Mouse (Mus musculus) right cerebral cortex, postnatal 4 days (tissue): ENCODE results near the gene Adgrf1.

Source experiments
- DNase-seq: peaks from one replicate; pipeline ENCODE4 v3.0.0-alpha.2; 2022

Gene Adgrf1

DNA sequence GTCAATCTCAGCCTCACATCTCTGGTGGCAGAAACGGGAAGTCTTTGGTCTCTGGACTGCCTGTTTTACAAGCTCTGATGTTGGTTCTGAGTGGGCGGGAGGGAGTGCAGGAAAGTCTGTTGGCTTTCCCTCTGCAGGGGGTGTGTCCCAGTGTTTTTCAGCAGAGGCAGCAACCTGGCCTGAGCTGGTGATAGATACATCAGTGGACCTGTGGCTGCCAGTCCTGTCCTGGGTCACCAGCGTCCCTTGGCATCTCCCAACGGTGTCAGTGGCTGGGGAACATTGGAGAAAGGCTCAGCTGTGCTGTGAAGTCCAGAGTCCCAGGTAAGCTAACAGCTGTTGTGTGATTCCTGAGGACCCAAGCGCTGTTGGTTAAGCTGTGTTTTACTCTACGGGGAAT is at the start of gene Adgrf1:
Adgrf1 (plus strand) TSS at position 169 of the 400 bp plus-strand sequence.
- DNase-seq, result no peak

DNA sequence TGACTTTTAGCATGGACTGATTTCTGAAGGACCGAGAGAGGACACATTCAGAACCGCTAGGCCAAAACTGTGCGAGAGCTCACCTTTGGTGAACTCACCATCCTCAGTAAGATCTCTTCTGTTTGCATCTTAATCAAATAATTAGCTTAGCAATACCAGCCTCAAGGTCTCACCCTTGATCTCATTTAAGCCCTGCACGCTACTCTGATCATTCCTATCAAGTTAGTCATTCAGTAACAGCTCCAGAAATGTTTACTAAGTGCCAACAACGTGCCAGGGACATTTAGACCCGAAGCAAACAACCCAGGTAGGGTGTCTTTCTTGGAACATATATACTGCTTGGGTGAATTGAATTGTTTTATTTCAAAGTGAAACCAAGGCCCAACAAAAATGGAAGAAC is 44.0 kb upstream of the Adgrf1 start:
- DNase-seq, result no peak

DNA sequence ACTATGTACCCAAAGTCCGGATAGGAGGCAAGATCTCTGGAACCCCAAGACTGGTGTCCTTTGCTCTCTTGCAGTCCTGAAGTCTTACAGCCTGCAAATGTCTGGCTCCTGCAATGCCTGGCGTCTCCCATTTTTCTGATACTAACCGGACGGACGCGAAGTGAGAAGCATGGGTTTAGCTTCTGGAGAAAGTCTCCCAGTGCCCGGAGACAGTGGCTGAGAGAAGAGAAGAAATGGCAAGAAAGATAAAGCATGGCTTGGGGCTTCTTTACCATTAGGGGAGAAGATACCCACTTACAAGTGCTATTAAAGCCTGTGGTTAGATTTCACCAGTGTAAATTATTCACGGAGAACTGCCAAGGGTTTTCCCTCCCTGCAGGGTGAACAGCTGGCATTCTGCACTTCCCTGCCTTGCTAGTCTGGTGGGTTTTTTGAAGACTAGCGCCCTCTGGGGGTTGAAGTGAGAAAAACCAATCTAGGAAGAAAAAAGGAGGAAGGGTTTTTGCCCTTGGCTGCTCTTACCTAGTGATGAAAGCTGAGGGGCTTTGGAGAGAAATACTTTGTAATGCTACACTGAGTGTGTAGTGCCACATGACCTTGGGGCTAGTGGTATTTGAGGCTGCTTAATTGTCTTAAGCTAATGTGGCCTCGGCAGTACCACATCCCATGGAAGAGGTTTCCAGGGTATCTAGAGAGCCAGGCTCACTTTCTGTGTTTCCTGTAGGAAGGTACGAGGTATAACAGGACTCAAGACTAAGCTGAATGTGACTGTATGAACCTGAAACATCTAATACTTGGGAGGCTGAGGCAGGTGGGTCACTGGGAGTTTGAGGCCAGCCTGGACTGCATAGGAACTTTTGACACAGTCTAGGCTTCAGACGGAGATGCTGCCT is 40.3 kb upstream of the Adgrf1 start:
- peak; percentile 65 for DNase-seq

DNA sequence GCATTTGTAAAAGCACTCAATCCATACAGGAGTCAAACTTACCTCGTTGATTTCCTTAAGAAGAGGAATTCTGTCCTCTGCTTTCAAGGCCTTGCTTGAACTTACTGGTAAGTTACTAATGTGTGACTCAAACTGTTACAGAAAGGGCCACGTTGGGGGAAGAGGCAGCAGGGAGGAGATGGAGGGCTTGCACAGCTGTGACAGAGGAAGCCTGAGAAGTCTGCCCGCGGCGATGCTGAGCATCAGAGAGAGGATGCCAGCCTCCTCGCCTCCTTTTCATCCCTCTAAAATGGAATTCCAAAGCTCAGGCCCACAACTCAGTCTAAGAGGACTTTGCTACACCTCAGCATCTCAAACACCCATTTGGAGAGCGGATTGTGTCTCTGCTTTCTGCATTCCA is 39.3 kb upstream of the Adgrf1 start:
- no peak for DNase-seq

DNA sequence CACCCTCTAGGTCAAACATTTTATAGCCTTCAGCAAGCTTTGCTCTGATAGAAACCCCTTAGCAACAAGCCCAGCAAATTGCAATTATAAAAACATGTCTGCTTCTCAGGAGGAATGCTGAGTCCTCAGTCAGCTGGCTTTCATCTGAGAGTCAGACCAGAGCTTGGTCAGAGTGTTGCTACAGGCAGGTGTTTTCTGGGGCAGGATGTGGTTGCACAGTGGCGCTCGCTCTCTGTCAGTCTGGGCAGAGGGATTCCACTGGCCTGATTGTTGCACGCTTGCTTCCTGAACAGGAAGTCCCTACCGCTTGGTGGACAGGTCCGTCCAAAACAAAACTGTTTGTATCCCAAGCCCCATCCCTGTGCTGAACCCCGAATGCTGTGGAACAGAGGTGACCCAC is 37.4 kb upstream of the Adgrf1 start:
- DNase-seq, result no peak

DNA sequence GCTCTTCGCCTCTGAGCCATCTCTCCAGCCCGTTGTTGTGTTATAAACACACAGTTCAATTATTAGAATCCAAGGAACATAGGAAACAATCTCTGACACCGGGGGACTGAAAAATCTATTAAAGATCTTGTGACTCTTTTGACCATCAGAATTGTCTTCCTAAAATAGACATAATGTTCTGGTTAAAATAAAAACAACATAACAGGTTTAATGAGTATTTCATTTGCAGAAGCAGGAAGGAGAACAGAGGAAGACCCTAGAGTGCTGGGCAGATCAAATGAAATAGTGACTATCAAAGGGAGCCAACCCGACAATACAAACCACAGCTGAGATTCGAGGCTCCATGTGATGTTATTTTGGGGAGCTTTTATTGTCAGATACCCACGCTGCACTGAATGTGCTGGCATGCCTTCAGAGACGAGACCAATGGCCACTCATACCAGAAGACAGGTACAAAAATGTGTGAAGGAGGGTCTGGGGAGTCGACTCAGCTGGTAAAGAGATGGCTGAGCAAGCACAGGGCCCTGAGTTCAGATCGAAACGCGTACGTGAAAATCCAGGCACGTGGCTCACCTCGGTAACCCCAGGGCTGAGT is 33.4 kb upstream of the Adgrf1 start:
- DNase-seq, result no peak

DNA sequence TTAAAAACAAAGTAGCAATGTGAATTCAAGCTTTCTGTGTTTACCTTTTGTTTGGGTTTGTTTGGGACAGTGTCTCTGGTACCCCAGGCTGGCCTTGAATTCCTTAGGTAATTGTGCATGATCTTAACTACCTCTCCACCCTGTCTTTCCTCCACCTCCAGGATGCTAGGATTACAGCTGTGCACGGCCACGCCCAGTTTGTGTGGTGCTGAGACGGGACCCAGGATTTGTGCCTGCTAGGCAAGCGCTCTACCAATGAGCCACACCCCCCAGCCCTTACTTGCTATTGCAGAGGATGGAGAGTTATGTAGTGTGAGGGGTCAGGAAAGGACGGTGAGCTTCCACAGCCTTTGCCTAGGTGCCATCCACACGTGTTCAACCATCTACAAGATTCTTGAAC is 31.1 kb upstream of the Adgrf1 start:
- no peak for DNase-seq

DNA sequence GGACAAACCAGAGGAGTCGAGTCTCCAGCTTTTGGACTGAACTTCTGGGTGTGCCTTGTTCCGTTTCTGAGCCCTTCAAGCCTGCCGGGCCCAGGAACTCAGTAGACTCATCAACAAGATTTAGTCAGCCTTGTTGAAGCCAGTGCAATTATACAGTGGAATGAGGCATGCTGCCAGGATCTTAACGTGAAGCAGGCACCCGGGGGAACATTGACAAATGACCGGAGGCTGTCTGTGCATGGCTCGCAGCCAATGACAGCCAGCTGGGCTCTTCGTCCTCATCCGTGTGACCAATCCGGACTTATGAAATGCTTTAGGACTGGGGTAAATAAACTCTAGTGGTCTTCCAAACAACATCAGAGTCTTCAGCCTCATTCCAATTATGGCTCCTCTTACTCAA is 29.0 kb upstream of the Adgrf1 start:
- DNase-seq, result peak; percentile 42

DNA sequence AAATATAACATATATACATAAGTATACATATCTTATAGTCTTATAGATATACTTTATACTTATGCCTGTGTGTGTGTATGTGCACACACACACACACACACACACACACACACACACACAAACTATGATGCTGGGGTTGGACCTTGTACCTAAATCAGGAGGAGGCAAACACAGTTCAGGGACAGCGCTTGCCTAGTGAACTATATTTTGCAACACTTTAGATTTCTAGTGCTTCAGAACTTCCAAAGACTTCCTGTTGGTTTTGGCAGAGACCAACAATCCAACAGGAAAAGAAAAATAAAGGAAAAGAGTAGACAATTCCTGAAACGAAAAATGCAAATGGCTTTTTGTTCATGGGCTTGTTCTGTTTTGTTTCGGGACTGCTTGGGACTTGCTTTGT is 27.5 kb upstream of the Adgrf1 start:
- DNase-seq, result no peak

DNA sequence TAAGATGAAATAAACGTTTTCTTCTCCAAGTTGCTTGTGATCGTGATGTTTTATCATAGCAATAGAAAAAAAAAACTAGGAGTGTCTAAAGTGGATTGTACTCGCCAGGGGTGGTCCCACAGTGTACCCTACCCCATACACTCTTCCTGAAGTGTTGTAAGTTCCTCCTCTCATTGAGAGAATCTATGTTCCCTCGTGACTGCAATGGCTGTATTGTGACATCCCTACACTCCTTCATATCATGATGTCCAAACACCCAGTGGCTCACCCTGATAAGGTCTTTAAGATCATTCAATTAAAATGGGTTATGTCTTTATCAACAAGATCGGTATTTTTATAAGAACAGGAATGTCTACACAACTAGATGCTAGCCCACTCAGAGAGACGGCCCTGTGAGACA is 24.8 kb upstream of the Adgrf1 start:
- no peak for DNase-seq

DNA sequence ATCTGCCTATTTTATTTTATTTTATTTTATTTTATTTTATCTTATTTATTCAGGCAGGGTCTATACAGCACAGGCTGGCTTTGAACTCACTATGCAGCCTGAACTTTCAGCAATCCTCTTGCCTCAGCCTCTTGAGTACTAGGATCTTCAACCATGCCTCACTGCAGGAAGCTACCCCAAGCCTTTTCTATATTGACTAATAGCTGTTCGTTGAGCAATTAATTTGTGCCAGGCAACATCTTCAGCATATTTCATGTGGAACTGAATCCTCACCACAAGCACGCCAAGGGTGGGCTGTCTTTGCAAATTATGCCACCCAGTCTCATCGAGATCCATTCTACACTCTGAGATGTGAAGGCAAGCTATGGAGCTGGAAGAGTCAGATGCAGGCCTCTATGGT is 22.9 kb upstream of the Adgrf1 start:
- no peak for DNase-seq

DNA sequence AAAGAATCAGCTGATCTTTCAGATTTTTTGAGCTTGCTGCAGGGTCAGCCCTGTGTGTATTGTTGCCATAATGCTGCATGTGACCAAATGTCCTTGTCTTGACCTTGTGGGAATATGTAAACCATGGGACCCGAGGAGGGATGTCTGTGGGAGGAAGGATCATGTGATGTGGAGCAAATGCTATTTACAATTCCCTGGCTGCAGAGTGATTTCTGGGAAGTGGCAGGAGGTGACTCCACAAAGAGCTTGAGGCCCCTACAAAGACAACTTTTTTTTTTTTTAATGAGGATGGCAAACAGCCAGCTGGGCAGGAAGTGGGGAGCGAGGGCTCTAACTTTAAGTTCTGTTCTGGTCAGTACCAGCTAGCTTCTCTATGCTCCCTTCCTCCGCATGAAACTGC is 20.5 kb upstream of the Adgrf1 start:
- no peak for DNase-seq

DNA sequence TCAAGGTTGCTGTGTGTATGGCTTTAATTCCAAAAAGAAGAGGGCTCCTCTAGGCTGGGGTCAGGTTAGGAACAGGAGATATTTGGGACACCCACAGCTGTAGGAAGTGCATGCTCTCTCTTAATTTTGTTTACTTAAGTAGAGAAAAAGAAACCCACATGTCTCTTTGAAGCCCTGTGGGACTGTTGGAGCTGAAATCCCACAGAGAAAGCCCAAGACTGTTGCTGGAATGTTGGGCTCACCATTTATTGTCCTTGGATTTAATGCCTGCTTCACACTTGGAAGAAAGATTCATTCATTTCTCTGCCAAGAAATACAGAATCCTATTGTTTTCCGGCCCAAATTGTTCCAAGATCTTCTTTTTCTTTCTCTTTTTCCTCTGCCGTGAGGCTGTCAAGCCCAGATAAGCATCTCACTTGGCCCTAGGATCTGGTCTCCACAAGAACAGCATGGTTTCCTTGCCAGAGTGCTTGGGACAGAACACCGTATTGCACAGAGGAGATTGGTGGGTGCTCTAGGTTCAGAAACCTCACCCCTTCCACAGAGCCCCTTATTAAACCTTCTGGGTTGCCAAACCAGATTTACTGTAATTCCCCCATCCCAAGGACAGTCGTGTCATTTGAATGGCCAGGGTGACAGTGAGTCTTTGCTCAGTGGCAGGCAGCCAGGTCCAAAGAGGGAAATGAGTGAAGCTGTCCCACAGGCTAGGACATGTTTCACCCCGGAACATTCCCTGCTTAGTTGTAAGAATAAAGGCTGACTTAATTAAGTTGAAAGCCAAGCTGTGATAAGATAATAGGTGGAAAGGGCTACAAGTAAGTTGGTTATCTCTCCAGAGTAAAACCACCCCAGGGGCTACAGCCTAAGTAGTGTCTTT is 18.6 kb upstream of the Adgrf1 start:
- DNase-seq, result no peak

DNA sequence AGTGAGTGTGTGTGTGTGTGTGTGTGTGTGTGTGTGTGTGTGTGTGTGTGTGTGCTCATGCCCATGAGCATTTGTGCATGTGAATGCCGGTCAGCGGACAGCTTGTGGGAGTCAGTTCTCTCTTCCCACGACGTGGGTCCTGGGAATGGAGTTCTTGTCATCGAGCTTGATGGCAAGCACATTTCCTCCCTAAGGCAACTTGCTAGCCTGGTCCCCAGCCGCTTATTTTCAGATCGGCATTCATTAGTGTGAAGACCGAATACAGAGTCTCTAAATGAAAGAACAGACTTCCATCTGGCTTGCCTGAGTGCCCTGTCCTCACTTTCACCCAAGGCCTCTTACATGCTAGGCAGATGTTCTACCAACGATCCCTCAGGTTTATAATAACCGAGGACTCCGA is 17.3 kb upstream of the Adgrf1 start:
- DNase-seq, result no peak

DNA sequence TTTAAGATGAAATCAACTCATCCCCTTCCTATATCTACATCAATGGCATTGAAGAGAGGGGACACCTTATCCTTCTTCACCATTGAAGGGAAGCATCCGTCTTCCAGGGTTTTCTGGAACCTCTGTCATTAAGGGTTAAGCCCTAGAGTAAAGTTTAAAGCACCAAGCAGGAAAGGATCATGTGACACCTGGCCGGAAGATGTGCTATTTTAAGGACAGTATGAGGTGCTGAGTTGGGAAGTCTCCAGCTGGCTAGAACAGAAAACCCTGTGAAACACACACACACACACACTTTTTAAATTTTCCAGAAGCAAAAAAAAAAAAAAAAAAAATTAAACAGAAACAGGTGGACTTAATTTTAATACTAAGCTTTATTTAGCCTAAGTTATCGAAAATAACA is 15.9 kb upstream of the Adgrf1 start:
- no peak for DNase-seq

DNA sequence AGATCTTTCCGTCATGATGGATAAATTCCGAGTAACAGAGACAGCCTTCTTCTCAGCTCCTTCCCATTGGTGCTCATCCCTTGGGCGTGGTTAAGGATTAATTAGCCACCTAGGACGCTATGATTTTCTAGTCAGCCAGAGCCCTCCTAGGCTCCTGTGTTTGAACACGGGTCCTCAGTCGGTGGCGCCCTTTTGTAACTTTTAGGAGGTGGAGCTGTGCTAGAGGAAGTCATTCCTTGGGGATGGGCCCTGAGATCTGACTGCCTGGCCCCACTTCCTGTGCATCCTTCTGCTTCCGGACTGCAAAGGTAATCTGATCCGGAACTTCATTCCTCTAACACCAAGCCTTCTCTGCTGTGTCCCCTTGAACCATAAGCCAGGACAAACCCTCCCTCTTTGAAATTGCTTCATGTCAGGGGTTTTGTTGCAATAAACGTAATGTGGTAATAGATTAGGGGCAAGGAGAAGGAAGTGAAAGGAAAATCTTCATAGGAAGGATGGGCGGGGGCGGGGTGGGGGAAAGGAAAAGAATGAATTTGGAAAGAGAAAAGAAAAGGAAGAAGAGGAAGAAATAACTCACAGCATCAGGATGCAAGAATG is 13.5 kb upstream of the Adgrf1 start:
- no peak for DNase-seq

DNA sequence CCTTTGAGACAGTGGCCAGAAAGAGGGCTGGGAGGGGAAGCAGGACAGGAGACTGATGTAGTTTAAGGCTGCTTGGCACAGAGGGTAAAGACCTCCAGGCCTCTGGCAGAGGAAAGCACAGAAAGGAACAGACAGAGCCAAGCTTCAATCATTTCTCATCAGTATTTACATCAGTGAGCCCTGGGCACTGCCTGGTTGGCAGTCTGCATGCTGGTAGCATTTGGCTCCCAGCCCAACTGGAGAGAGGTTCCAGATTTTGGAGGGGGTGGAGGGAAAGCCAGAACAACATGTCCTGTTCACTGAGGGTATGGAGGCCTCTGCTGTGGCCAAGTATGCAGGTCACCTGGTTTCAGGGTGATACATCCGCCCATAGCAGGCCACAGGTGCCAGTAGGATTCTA is 12.4 kb upstream of the Adgrf1 start:
- peak; percentile 13 for DNase-seq

DNA sequence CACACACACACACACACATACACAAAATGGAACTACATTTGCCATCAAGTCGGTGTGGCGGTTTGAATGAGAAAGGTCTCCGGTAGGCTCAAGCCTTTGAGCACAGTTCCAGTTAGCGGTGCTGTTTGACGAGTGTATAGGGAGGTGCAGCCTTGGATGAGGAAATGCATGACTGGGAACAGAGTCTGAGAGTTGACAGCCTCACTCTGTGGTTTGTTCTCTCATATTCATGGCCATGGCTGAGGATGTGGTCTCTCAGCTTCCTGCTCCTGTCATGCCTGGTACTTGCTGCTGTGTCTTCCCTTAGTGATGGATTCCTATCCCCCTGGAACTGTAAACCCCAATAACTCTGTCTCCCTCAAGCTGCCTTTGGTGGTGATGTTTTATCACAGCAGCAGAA is 8.2 kb upstream of the Adgrf1 start:
- no peak for DNase-seq

DNA sequence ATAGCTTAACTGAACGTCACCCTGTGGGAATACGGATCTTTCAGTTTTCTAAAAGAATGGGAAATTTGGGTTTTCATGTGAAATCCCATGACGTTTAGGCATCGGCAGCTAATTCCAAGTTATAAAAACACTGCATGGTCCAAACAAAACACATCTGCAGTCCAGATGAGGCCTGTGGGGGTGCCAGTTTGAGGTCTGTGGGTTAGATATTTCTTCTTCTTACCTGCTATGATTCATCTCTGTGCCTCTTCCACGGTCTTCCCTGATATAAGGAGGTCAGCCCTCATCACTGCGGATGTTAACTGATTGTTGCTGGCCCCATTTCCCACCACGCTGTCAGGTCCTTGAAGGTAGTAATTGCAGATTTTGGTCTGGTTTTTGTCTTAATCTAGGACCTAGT is 5.4 kb upstream of the Adgrf1 start:
- no peak for DNase-seq

DNA sequence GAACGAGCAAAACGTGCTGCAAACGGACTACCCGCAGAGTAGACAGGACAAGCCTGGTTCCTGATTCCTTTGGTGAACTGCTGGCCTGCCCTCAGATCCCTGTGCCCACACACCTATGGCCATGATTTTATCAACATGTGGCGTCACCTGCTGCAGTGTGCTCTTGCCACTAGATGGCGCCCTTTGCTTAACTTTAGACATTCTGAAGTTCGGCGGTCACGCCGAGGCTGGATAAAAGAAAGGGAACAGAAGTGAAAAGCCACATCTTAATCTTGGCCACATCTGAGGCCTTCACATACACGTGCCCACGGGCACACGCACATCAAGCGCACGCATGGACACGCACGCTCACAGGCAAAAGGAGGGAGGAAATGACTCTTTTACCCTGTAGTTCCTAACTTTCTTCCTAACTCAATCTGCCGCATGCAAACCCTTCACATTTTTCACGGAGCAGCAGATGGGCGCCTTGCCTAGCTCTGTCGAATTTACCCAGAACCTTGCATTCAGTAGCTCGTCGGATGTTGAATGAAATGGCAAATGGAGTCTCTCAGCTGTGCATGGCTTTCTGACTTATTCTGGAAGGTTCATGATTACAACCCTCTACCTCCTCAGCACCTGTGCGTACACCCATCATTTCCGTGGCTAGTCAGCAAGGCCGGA is 4.8 kb upstream of the Adgrf1 start:
- peak; percentile 81 for DNase-seq

DNA sequence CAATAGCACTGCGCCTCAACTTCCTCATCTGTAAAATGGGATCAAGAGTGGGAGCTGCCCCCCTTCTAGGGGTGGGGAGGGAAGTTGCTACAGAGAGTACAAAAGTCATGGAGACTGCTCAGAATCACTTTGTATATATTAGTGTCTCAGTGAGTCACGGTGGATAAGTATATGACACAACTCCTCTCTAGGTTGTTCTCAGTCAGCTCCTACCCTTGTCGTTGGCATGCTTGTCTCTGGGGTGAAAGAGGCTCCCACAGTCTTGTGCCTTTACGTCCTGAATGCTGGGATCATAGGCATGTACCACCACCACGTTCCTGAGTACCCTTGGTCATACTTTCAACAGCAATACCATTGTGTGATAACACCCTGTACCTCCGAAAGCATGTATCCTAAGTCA is 4.2 kb upstream of the Adgrf1 start:
- no peak for DNase-seq

DNA sequence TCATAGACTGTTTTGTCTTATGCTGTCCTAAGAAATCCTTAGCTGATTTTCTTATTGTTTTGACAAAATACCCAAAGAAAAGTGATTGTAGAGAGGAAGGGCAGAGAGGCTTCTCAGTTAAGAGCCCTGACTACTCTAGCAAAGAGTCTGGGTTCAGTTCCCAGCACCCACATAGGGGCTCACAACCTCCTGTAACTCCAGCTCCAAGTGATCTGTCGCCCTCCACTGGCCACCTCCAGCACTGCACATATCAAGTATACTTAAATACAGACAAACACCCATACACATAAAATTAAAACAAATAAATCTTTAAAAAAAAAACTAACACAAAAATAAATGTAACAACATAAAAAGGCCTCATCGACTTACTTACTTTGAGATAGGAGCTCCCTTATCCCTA is 3.5 kb upstream of the Adgrf1 start:
- DNase-seq, result no peak
